Mouse (Mus musculus) forebrain, embryonic 14.5 days (tissue): ENCODE measurements around the gene Ephb1. TPM values are rescaled to one million over a fixed set of nuclear protein-coding genes. Genes with fewer than 3 reads are reported as not detected.

ENCODE experiments used
- ATAC-seq: fragments of 200-750 bp; cut with Nextera tagmentation; 2 replicates; pipeline ENCODE4 v1.8.0; 2017; ENCODE audit warnings: mild to moderate bottlenecking, moderate library complexity
- DNase-seq: peaks from one replicate; pipeline ENCODE4 v3.0.0-alpha.2; 2015; ENCODE audit warnings: low spot score
- H3K27ac ChIP-seq: fragments of 300-500 bp; sonication (generic); 2 replicates; pipeline ENCODE4 v1.5.1; 2014; ENCODE audit warnings: low read depth, mild to moderate bottlenecking, control low read depth, low read length, moderate library complexity
- H3K27me3 ChIP-seq: fragments of 300-500 bp; sonication (generic); replicated peaks from 2 replicates; pipeline ENCODE4 v1.6.1; 2014; ENCODE audit warnings: low read length, control low read depth, mixed read lengths; ENCODE audit not compliant: control insufficient read depth, insufficient read depth
- H3K36me3 ChIP-seq: fragments of 300-500 bp; sonication (generic); 2 replicates; pipeline ENCODE4 v1.6.1; 2014; ENCODE audit warnings: low read length, control low read depth; ENCODE audit not compliant: control insufficient read depth, insufficient read depth
- H3K4me1 ChIP-seq: fragments of 300-500 bp; sonication (generic); 2 replicates; pipeline ENCODE4 v1.6.1; 2014; ENCODE audit warnings: antibody characterized with exemption, low read length, control low read depth; ENCODE audit not compliant: control insufficient read depth, insufficient read depth
- H3K4me2 ChIP-seq: fragments of 300-500 bp; sonication (generic); 2 replicates; pipeline ENCODE4 v1.6.1; 2014; ENCODE audit warnings: mild to moderate bottlenecking, control low read depth, low read length
- H3K4me3 ChIP-seq: fragments of 300-500 bp; sonication (generic); 2 replicates; pipeline ENCODE4 v1.5.1; 2014; ENCODE audit warnings: low read depth, low read length, control low read depth
- H3K9ac ChIP-seq: fragments of 300-500 bp; sonication (generic); 2 replicates; pipeline ENCODE4 v1.6.1; 2014; ENCODE audit warnings: mild to moderate bottlenecking, low read length, control low read depth, moderate library complexity
- H3K9me3 ChIP-seq: fragments of 300-500 bp; sonication (generic); replicated peaks from 2 replicates; pipeline ENCODE4 v1.6.1; 2016; ENCODE audit warnings: low read length, control low read depth, mixed read lengths; ENCODE audit not compliant: control insufficient read depth
- WGBS: fragments of 180-500 bp; shearing (Covaris S2); extraction: QIAGEN DNeasy Blood & Tissue Kit; methylation state at CpG from one replicate; pipeline ENCODE4 v1.1.7; 2014; 5-methylcytosine and 5-hydroxymethylcytosine counted together
- polyA plus RNA-seq: library from polyadenylated mRNA; unstranded; fragments of >200 nt; fragmentation: Nextera tagmentation; extraction: Ambion mirVana; gene quantifications from 2 replicates; pipeline ENCODE4 v1.2.1, GENCODE M21; 2014

Gene Ephb1
- polyA plus RNA-seq, 1 experiment from 2014 or later = 27.8 TPM

GRCm38 (mm10) chr9:102261511-102261910, 93.0 kb downstream of the Ephb1 start:
- ATAC-seq (peak; percentile 49), DNase-seq (peak; percentile 44)
- peaks cover 18% of the 10 kb centered on the region; the same call in 1 of the 2 replicates for H3K4me1 ChIP-seq

GRCm38 (mm10) chr9:102256407-102256806, 98.1 kb downstream of the Ephb1 start:
- Histone ChIP-seq H3K4me1 (peaks cover 2% of the 10 kb centered on the region; the same call in 1 of the 2 replicates), H3K4me3 (no peak overlapping the region), H3K9me3 (no peaks in the 10 kb centered on the region), H3K9ac (no peak overlapping the region), H3K4me2 (no peak overlapping the region), H3K27me3 (peaks cover 14% of the 10 kb centered on the region), H3K27ac (no peak overlapping the region), H3K36me3 (no peaks in the 10 kb centered on the region)
- no peak for DNase-seq
- no peak for ATAC-seq
- WGBS = 94% methylated on average over 5 of the region's 5 CpGs

More at GRCm38 (mm10) chr9:102261511-102261910, 93.0 kb downstream of the Ephb1 start:
- Histone ChIP-seq H3K27ac (no peak overlapping the region), H3K4me3 (no peak overlapping the region), H3K4me2 (no peak overlapping the region), H3K9ac (no peak overlapping the region), H3K9me3 (no peaks in the 10 kb centered on the region), H3K36me3 (no peaks in the 10 kb centered on the region), H3K27me3 (peaks cover 15% of the 10 kb centered on the region; the same call in 1 of the 2 replicates)
- WGBS = 4% methylated on average over 9 of the region's 9 CpGs

GRCm38 (mm10) chr9:102255803-102256202, 98.7 kb downstream of the Ephb1 start:
- H3K27me3 ChIP-seq = peaks cover 19% of the 10 kb centered on the region
- H3K9ac ChIP-seq = no peak overlapping the region
- H3K9me3 ChIP-seq = no peaks in the 10 kb centered on the region
- no peak overlapping the region for H3K27ac ChIP-seq
- ATAC-seq (no peak), DNase-seq (no peak)
- WGBS = 86% methylated on average over 6 of the region's 6 CpGs
- no peaks in the 10 kb centered on the region for H3K36me3 ChIP-seq
- H3K4me3 ChIP-seq = no peak overlapping the region
- no peak overlapping the region for H3K4me2 ChIP-seq
- no peaks in the 10 kb centered on the region for H3K4me1 ChIP-seq

- H3K27me3 ChIP-seq = peaks cover 40% of the 10 kb centered on the region
- H3K27ac ChIP-seq = no peak overlapping the region
- H3K4me2 ChIP-seq = peak overlapping the region; percentile 24; the same call in 1 of the 2 replicates
- peaks cover 34% of the 10 kb centered on the region for H3K4me1 ChIP-seq
- no peak overlapping the region for H3K4me3 ChIP-seq
- ATAC-seq = peak; percentile 91
- DNase-seq = peak; percentile 79
- peak overlapping the region; percentile 17; the same call in 1 of the 2 replicates for H3K9ac ChIP-seq
- H3K9me3 ChIP-seq = no peaks in the 10 kb centered on the region
- H3K36me3 ChIP-seq = no peaks in the 10 kb centered on the region
- 4% methylated on average over 9 of the region's 9 CpGs for whole genome bisulfite sequencing
Observed at GRCm38 (mm10) chr9:102249124-102249816, 105.2 kb downstream of the Ephb1 start.

GRCm38 (mm10) chr9:102245551-102245950, 108.9 kb downstream of the Ephb1 start:
- no peak for ATAC-seq
- Histone ChIP-seq H3K36me3 (no peaks in the 10 kb centered on the region), H3K4me3 (no peak overlapping the region), H3K27ac (no peak overlapping the region), H3K9ac (no peak overlapping the region), H3K27me3 (peaks cover 35% of the 10 kb centered on the region), H3K9me3 (no peaks in the 10 kb centered on the region), H3K4me1 (peaks cover 48% of the 10 kb centered on the region), H3K4me2 (no peak overlapping the region)
- DNase-seq = peak; percentile 52
- WGBS = 9% methylated on average over 7 of the region's 7 CpGs

- no peaks in the 10 kb centered on the region for H3K36me3 ChIP-seq
- WGBS = 1% methylated on average over 7 of the region's 7 CpGs
- no peak overlapping the region for H3K4me3 ChIP-seq
- peaks cover 30% of the 10 kb centered on the region for H3K27me3 ChIP-seq
- H3K4me1 ChIP-seq = peaks cover 30% of the 10 kb centered on the region
- peak; percentile 75 for DNase-seq
- no peaks in the 10 kb centered on the region for H3K9me3 ChIP-seq
- ATAC-seq = peak; percentile 88
- no peak overlapping the region for H3K4me2 ChIP-seq
- H3K9ac ChIP-seq = peak overlapping the region; percentile 17; the same call in 1 of the 2 replicates
- no peak overlapping the region for H3K27ac ChIP-seq
Observed at GRCm38 (mm10) chr9:102243296-102243695, 111.2 kb downstream of the Ephb1 start.

GRCm38 (mm10) chr9:102241546-102241945, 112.9 kb downstream of the Ephb1 start:
- Histone ChIP-seq H3K27me3 (peaks cover 27% of the 10 kb centered on the region), H3K36me3 (no peaks in the 10 kb centered on the region), H3K27ac (no peak overlapping the region), H3K4me2 (no peak overlapping the region), H3K9me3 (no peaks in the 10 kb centered on the region), H3K9ac (no peak overlapping the region), H3K4me1 (peaks cover 20% of the 10 kb centered on the region), H3K4me3 (no peak overlapping the region)
- ATAC-seq (no peak), DNase-seq (no peak)
- WGBS = 87% methylated on average over 2 of the region's 2 CpGs

- Histone ChIP-seq H3K4me3 (no peak overlapping the region), H3K27ac (no peak overlapping the region), H3K9me3 (no peaks in the 10 kb centered on the region), H3K27me3 (peaks cover 20% of the 10 kb centered on the region), H3K4me1 (peaks cover 20% of the 10 kb centered on the region), H3K9ac (no peak overlapping the region), H3K36me3 (no peaks in the 10 kb centered on the region), H3K4me2 (no peak overlapping the region)
- WGBS = 73% methylated on average over 4 of the region's 4 CpGs
- DNase-seq (no peak), ATAC-seq (no peak)
Observed at GRCm38 (mm10) chr9:102240215-102240614, 114.3 kb downstream of the Ephb1 start.

GRCm38 (mm10) chr9:102235444-102235951, 119.0 kb downstream of the Ephb1 start:
- H3K4me3 ChIP-seq = no peak overlapping the region
- no peaks in the 10 kb centered on the region for H3K36me3 ChIP-seq
- H3K4me1 ChIP-seq = peaks cover 19% of the 10 kb centered on the region
- H3K9ac ChIP-seq = no peak overlapping the region
- DNase-seq = peak; percentile 95
- no peak overlapping the region for H3K27ac ChIP-seq
- H3K27me3 ChIP-seq = peaks cover 7% of the 10 kb centered on the region; the same call in 1 of the 2 replicates
- ATAC-seq = peak; percentile 92
- no peak overlapping the region for H3K4me2 ChIP-seq
- WGBS = 14% methylated on average over 4 of the region's 4 CpGs
- H3K9me3 ChIP-seq = no peaks in the 10 kb centered on the region
